Mouse (Mus musculus): ENCODE data around the gene Irs3.

The Irs3 gene

GRCm38 (mm10) chr5:137645652-137646091 lies at the start of gene Irs3:
Irs3 (minus strand) TSS chr5:137645714.
- DNase-seq: peak; percentile 44

GRCm38 (mm10) chr5:137694796-137695195 lies 49.3 kb upstream of the Irs3 start:
- no peak for DNase-seq

GRCm38 (mm10) chr5:137691881-137692280 lies 46.4 kb upstream of the Irs3 start:
- DNase-seq: no peak

- DNase-seq: no peak
Measured at GRCm38 (mm10) chr5:137690531-137690930, 45.0 kb upstream of the Irs3 start.

- DNase-seq: no peak
Measured at GRCm38 (mm10) chr5:137689974-137690373, 44.5 kb upstream of the Irs3 start.

- DNase-seq: no peak
Measured at GRCm38 (mm10) chr5:137686127-137686790, 40.7 kb upstream of the Irs3 start.

GRCm38 (mm10) chr5:137685653-137686052 lies 40.1 kb upstream of the Irs3 start:
- no peak for DNase-seq

GRCm38 (mm10) chr5:137684294-137685123 lies 39.0 kb upstream of the Irs3 start, which contains the start of gene Agfg2:
Agfg2 (minus strand) TSS chr5:137684726.
- DNase-seq: peak; percentile 99

- DNase-seq: no peak
Measured at GRCm38 (mm10) chr5:137683388-137684293, 38.1 kb upstream of the Irs3 start.

GRCm38 (mm10) chr5:137682526-137682925 lies 37.0 kb upstream of the Irs3 start:
- DNase-seq: no peak

- DNase-seq: no peak
Measured at GRCm38 (mm10) chr5:137679726-137680125, 34.2 kb upstream of the Irs3 start.

- DNase-seq: no peak
Measured at GRCm38 (mm10) chr5:137678736-137679135, 33.2 kb upstream of the Irs3 start.

- no peak for DNase-seq
Measured at GRCm38 (mm10) chr5:137677859-137678258, 32.3 kb upstream of the Irs3 start.

GRCm38 (mm10) chr5:137674786-137675185 lies 29.3 kb upstream of the Irs3 start:
- DNase-seq: no peak

GRCm38 (mm10) chr5:137673015-137673414 lies 27.5 kb upstream of the Irs3 start:
- DNase-seq: no peak

GRCm38 (mm10) chr5:137672361-137672760 lies 26.8 kb upstream of the Irs3 start:
- no peak for DNase-seq

- DNase-seq: peak; percentile 87
Measured at GRCm38 (mm10) chr5:137671443-137672240, 26.1 kb upstream of the Irs3 start.

GRCm38 (mm10) chr5:137670240-137670639 lies 24.7 kb upstream of the Irs3 start:
- no peak for DNase-seq

- no peak for DNase-seq
Measured at GRCm38 (mm10) chr5:137668971-137669370, 23.5 kb upstream of the Irs3 start.

GRCm38 (mm10) chr5:137663057-137663456 lies 17.5 kb upstream of the Irs3 start:
- DNase-seq: no peak

- DNase-seq: no peak
Measured at GRCm38 (mm10) chr5:137660064-137660688, 14.7 kb upstream of the Irs3 start.

GRCm38 (mm10) chr5:137656977-137657376 lies 11.5 kb upstream of the Irs3 start:
- DNase-seq: peak; percentile 87

Measured in kidney, postnatal 14 days (tissue).